Mouse (Mus musculus) hematopoietic multipotent progenitor cell, adult 10-12 weeks (in vitro differentiated cells): Measurements from ENCODE around the gene Itgb3bp. TPM values are rescaled to one million over a fixed set of nuclear protein-coding genes. Genes with fewer than 3 reads are reported as not detected.

Experiments used
- polyA plus RNA-seq: library from polyadenylated mRNA; stranded (reverse); fragments of >175 nt; gene quantifications from 2 replicates; pipeline ENCODE4 v1.2.3, GENCODE M21; 2012; ENCODE audit warnings: low replicate concordance

Itgb3bp gene
- polyA plus RNA-seq = 0.30 and 0.70 TPM in 2 replicates

DNA sequence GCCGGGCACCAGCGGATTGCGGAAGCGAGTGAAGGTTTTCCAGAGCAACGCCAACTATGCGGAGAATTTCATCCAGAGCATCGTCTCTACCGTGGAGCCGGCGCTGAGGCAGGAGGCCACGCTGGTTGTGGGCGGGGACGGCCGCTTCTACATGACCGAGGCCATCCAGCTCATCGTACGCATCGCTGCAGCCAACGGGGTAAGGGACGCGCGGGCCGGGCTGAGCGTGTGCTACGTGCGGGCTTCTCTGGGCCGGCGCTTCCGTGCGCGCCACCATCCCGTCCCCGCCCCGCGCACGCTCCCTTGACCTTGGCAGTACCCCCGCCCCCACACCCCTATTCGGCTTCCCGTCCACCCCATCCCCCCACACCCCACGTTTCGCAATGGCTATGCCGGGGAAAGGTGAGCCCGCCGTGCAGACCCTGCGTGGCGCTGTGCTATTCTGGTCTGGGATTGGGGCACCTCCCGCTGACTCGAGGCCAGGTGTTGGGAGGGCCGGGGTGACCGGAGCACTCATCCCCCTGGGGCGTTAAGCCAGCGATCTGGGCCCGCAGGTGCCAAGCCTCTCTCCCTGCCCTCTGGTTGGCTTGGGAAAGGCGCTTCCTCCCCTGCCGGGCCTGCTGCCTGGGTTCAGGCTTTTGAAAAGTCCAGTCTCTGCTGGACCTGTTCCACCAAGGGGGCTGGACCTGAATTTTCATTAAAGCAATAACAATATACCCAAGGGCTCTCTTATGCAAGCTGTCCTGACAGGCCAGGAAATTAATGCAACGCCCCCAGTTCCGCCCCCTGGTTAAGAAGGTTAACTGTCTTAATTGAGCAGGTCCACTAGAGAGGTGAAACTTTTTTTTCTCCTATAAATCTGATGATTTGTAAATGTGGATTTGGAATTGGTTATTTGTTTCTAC lies at the start of gene Itgb3bp:
TSS of gene Itgb3bp (minus strand) at position 201 of the 905 bp plus-strand sequence.

DNA sequence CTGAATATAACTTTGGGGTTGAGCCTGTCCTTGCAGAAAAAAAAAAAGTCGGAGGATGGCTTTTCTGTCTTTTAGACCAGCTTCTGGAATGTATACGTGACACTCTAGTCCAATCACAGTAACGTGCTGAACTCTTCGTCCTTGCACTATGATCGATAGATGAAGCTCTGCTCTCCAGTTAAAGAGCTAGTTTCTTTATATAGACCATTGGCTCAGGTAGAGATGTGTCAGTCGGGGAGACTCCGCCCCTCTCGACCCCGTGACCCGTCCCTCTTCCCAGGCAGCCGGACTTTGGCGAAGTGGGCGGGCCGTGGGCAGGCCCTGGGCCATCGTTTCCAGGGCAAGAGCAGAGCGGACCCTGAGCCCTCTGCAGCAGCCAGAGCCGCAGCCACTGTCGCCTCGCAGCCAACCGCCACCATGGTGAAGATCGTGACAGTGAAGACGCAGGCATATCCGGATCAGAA lies 432 bp downstream of the Itgb3bp start, which contains the start of gene Pgm1:
TSS of gene Pgm1 (plus strand) at position 266 of the 464 bp plus-strand sequence.

DNA sequence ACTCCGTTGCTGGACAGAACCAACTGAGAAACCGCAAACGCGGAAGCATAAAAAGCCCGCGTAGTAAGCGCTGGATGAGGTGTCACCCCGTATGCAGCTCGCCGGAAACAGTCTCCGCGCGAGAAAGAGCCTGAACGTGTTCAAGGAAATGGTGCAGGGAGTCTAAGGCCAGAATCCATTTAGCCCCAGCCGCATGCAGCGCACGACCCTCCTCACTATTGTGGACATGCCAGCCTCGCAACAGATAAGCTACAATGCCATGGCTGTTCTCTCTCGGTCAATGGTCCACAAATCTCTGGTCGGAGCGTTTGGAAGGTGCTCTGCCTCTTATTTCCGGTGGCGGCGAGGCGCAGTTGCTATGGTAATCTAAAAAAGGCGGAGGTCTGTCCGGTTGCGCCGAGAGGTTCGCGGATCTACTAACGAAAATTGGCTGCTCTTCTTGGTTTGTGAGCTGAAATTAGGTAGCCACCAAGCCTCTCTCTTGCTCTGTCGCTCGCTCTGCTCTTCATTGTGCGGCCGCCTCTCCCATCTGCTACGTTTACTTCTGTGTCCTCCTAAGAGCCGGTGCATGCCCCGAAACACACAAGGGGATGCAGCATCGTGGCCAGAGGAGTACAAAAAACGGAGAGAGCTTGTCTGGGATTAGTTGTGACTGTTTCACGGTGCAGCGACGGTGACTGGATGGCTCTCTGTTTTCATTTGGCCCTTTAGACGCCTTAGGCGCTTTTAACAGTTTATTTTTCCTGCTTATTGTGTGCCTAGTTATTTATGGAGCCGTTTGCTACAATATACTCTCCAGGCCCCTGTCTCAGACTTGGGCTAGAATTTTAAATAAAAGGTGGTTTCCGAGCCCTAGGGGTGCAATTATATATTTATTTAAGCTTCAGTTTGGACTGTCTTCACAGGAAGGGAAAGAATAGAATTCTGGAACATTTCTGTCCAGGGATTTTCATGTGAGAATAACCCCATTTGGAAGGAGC lies 100.2 kb downstream of the Itgb3bp start, which contains the start of gene Efcab7:
TSS of gene Efcab7 (plus strand) at position 105 of the 980 bp plus-strand sequence.

Other genes with a start within 250 kb of the Itgb3bp start
- gene Alg6, start 214.1 kb downstream of the Itgb3bp start, polyA plus RNA-seq = 0.15 and 0.42 TPM in 2 replicates
- gene Efcab7, start 100.6 kb downstream of the Itgb3bp start, polyA plus RNA-seq = 1.1 and 1.4 TPM in 2 replicates
- 10.2 and 12.0 TPM in 2 replicates for gene Pgm1, start 399 bp downstream of the Itgb3bp start, polyA plus RNA-seq
- gene Ror1, start 166.0 kb upstream of the Itgb3bp start, polyA plus RNA-seq = 0.03 TPM in 1 of 2 replicates, not detected in the other